Comparison of ENCODE assay signal across 7 mouse cellular contexts in the genomic region with DNA sequence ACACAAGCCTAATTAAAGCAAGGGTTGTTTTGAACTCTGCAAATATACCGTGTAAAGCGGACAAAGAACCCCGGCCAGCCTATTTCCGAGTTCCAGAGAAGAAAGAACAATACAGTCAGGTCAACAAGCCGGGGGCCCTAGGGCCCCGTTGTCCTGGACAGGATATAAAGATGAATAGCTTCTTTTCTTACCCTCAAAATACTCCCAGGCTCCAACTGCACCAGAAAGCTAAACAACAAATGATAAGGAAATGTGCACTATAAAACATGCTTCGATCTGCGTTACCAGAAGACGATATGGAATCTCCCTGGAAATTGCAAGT. TPM values are rescaled to one million over a fixed set of nuclear protein-coding genes. Genes with fewer than 3 reads are reported as not detected.
DNase-seq lines count a peak whose midpoint lies in the region; ATAC-seq and TF ChIP-seq lines count a peak whose summit lies in the region.

No protein-coding gene starts in this region.

- TF ChIP-seq EP300 in heart, postnatal 0 days (IDR thresholded peaks at IDR 0.05; ENCODE audit: low read depth): no peak

- TF ChIP-seq CTCF in heart, postnatal 0 days (IDR thresholded peaks at IDR 0.05; ENCODE audit: low read depth): no peak

- no peaks in the 10 kb centered on the region for H3K36me3 ChIP-seq in liver, embryonic 12.5 days
- no peaks in the 10 kb centered on the region for H3K36me3 ChIP-seq in heart, postnatal 0 days (replicated peaks; ENCODE audit: control insufficient read depth, insufficient read depth, low read length)
- no peaks in the 10 kb centered on the region for H3K36me3 ChIP-seq in limb, embryonic 12.5 days
- no peaks in the 10 kb centered on the region for H3K36me3 ChIP-seq in neural tube, embryonic 15.5 days

- H3K9me3 ChIP-seq in liver, embryonic 12.5 days (replicated peaks): no peaks in the 10 kb centered on the region
- H3K9me3 ChIP-seq in heart, postnatal 0 days (replicated peaks; ENCODE audit: control insufficient read depth, low read length): no peaks in the 10 kb centered on the region
- no peaks in the 10 kb centered on the region for H3K9me3 ChIP-seq in limb, embryonic 12.5 days
- no peaks in the 10 kb centered on the region for H3K9me3 ChIP-seq in neural tube, embryonic 15.5 days (replicated peaks)

- H3K27ac ChIP-seq in liver, embryonic 12.5 days: 0 out of 2 replicates have a peak overlapping the region, but pooled peaks have one; percentile 32
- peak overlapping the region; percentile 88 for H3K27ac ChIP-seq in heart, postnatal 0 days (ENCODE audit: low read depth)
- H3K27ac ChIP-seq in limb, embryonic 12.5 days: no peak overlapping the region
- 0 out of 2 replicates have a peak overlapping the region, but pooled peaks have one; percentile 33 for H3K27ac ChIP-seq in neural tube, embryonic 15.5 days (replicated peaks)

- no peaks in the 10 kb centered on the region for H3K27me3 ChIP-seq in liver, embryonic 12.5 days (replicated peaks)
- no peaks in the 10 kb centered on the region for H3K27me3 ChIP-seq in heart, postnatal 0 days (ENCODE audit: control insufficient read depth, insufficient read depth, low read length)
- H3K27me3 ChIP-seq in limb, embryonic 12.5 days: no peaks in the 10 kb centered on the region
- 0 out of 2 replicates have a peak, but pooled peaks cover 1% of the 10 kb centered on the region for H3K27me3 ChIP-seq in neural tube, embryonic 15.5 days (replicated peaks)

- no peak overlapping the region for H3K9ac ChIP-seq in liver, embryonic 12.5 days
- H3K9ac ChIP-seq in heart, postnatal 0 days (replicated peaks; ENCODE audit: low read depth, low read length): no peak overlapping the region
- H3K9ac ChIP-seq in limb, embryonic 12.5 days (replicated peaks): no peak overlapping the region
- H3K9ac ChIP-seq in neural tube, embryonic 15.5 days (replicated peaks): no peak overlapping the region

- 66% methylated on average over 9 of the region's 9 CpGs for WGBS in liver, embryonic 12.5 days (ENCODE audit: insufficient replicate concordance)
- 67% methylated on average over 9 of the region's 9 CpGs for WGBS in heart, postnatal 0 days
- 74% methylated on average over 9 of the region's 9 CpGs for WGBS in limb, embryonic 12.5 days
- 35% methylated on average over 9 of the region's 9 CpGs for WGBS in neural tube, embryonic 15.5 days

- no peak for DNase-seq in liver
- DNase-seq in heart, postnatal 0 days (ENCODE audit: low spot score): no peak
- DNase-seq in spleen, adult 12 weeks (ENCODE audit: low spot score): no peak

- ATAC-seq in liver, embryonic 12.5 days: no peak
- ATAC-seq in heart, postnatal 0 days (ENCODE audit: insufficient read depth, low read depth): no peak
- ATAC-seq in limb, embryonic 12.5 days (ENCODE audit: insufficient number of reproducible peaks, insufficient read depth, low FRiP score, low TSS enrichment, low read depth): no peak
- no peak for ATAC-seq in neural tube, embryonic 15.5 days (ENCODE audit: low FRiP score)
- ATAC-seq in megakaryocyte-erythroid progenitor cell, adult 5-6 weeks (replicated peaks; ENCODE audit: low FRiP score, low TSS enrichment, poor library complexity, severe bottlenecking): no peak

- H3K4me3 ChIP-seq in liver, embryonic 12.5 days: peak overlapping the region; percentile 27; the same call in 1 of the 2 replicates
- H3K4me3 ChIP-seq in heart, postnatal 0 days (ENCODE audit: low read depth, low read length): peak overlapping the region; percentile 31; the same call in 1 of the 2 replicates
- no peak overlapping the region for H3K4me3 ChIP-seq in limb, embryonic 12.5 days (replicated peaks)
- H3K4me3 ChIP-seq in neural tube, embryonic 15.5 days (replicated peaks): peak overlapping the region; percentile 12

- no peaks in the 10 kb centered on the region for H3K4me1 ChIP-seq in liver, embryonic 12.5 days
- H3K4me1 ChIP-seq in heart, postnatal 0 days (ENCODE audit: control insufficient read depth, insufficient read depth): no peaks in the 10 kb centered on the region
- peaks cover 9% of the 10 kb centered on the region for H3K4me1 ChIP-seq in limb, embryonic 12.5 days (replicated peaks)
- no peaks in the 10 kb centered on the region for H3K4me1 ChIP-seq in neural tube, embryonic 15.5 days

- H3K4me2 ChIP-seq in liver, embryonic 12.5 days: peak overlapping the region; percentile 21; the same call in 1 of the 2 replicates
- H3K4me2 ChIP-seq in heart, postnatal 0 days (ENCODE audit: low read depth, low read length): peak overlapping the region; percentile 39
- H3K4me2 ChIP-seq in limb, embryonic 12.5 days: peak overlapping the region; percentile 29; the same call in 1 of the 2 replicates
- peak overlapping the region; percentile 44 for H3K4me2 ChIP-seq in neural tube, embryonic 15.5 days

RNA-seq across cellular contexts. Expression of gene Bex6, which starts 21.3 kb away (rescaled TPM):
- polyA plus RNA-seq in liver, embryonic 12.5 days (2016; fragmentation: Nextera tagmentation; extraction: Ambion mirVana): 1.5 and 1.6 TPM in 2 replicates
- not detected in 2 replicates for total RNA-seq in heart, postnatal 0 days (2014; rRNA removed; ENCODE audit: low replicate concordance)
- polyA plus RNA-seq in heart, postnatal 0 days (2015; fragmentation: Nextera tagmentation; extraction: Ambion mirVana): not detected in 2 replicates
- not detected in 2 replicates for polyA plus RNA-seq in limb, embryonic 12.5 days (2016; fragmentation: Nextera tagmentation; extraction: Ambion mirVana)
- polyA plus RNA-seq in neural tube, embryonic 15.5 days (2015; fragmentation: Nextera tagmentation; extraction: Ambion mirVana): 1.6 TPM in 1 of 2 replicates, not detected in the other
- total RNA-seq in megakaryocyte-erythroid progenitor cell, adult 5-6 weeks (2014; fragmentation: Nextera tagmentation): 0.81 TPM in 1 of 2 replicates, not detected in the other
- total RNA-seq in megakaryocyte-erythroid progenitor cell, adult 5-6 weeks (2017): 3.6 TPM in 1 of 2 replicates, not detected in the other

RNA-seq across cellular contexts. Expression of gene Nrros, which starts 35.6 kb away (rescaled TPM):
- polyA plus RNA-seq in liver, embryonic 12.5 days (2016; fragmentation: Nextera tagmentation; extraction: Ambion mirVana): 26.5 and 29.9 TPM in 2 replicates
- total RNA-seq in heart, postnatal 0 days (2014; rRNA removed; ENCODE audit: low replicate concordance): 13.4 and 16.6 TPM in 2 replicates
- polyA plus RNA-seq in heart, postnatal 0 days (2015; fragmentation: Nextera tagmentation; extraction: Ambion mirVana): 6.1 and 6.8 TPM in 2 replicates
- 9.4 and 9.9 TPM in 2 replicates for polyA plus RNA-seq in limb, embryonic 12.5 days (2016; fragmentation: Nextera tagmentation; extraction: Ambion mirVana)
- 6.6 and 22.3 TPM in 2 replicates for polyA plus RNA-seq in neural tube, embryonic 15.5 days (2015; fragmentation: Nextera tagmentation; extraction: Ambion mirVana)
- total RNA-seq in megakaryocyte-erythroid progenitor cell, adult 5-6 weeks (2014; fragmentation: Nextera tagmentation): 40.4 and 53.3 TPM in 2 replicates
- 33.4 and 40.3 TPM in 2 replicates for total RNA-seq in megakaryocyte-erythroid progenitor cell, adult 5-6 weeks (2017)

RNA-seq across cellular contexts. Expression of gene Fbxo45, which starts 46.0 kb away (rescaled TPM):
- polyA plus RNA-seq in liver, embryonic 12.5 days (2016; fragmentation: Nextera tagmentation; extraction: Ambion mirVana): 13.0 and 13.8 TPM in 2 replicates
- 9.8 and 13.7 TPM in 2 replicates for total RNA-seq in heart, postnatal 0 days (2014; rRNA removed; ENCODE audit: low replicate concordance)
- 5.1 and 5.8 TPM in 2 replicates for polyA plus RNA-seq in heart, postnatal 0 days (2015; fragmentation: Nextera tagmentation; extraction: Ambion mirVana)
- 20.1 and 23.9 TPM in 2 replicates for polyA plus RNA-seq in limb, embryonic 12.5 days (2016; fragmentation: Nextera tagmentation; extraction: Ambion mirVana)
- polyA plus RNA-seq in neural tube, embryonic 15.5 days (2015; fragmentation: Nextera tagmentation; extraction: Ambion mirVana): 13.8 and 17.9 TPM in 2 replicates
- 17.3 and 20.0 TPM in 2 replicates for total RNA-seq in megakaryocyte-erythroid progenitor cell, adult 5-6 weeks (2014; fragmentation: Nextera tagmentation)
- total RNA-seq in megakaryocyte-erythroid progenitor cell, adult 5-6 weeks (2017): 19.4 and 26.9 TPM in 2 replicates

RNA-seq across cellular contexts. Expression of gene Wdr53, which starts 46.1 kb away (rescaled TPM):
- polyA plus RNA-seq in liver, embryonic 12.5 days (2016; fragmentation: Nextera tagmentation; extraction: Ambion mirVana): 13.0 and 15.3 TPM in 2 replicates
- 3.6 and 5.8 TPM in 2 replicates for total RNA-seq in heart, postnatal 0 days (2014; rRNA removed; ENCODE audit: low replicate concordance)
- 10.3 and 11.7 TPM in 2 replicates for polyA plus RNA-seq in heart, postnatal 0 days (2015; fragmentation: Nextera tagmentation; extraction: Ambion mirVana)
- 18.4 and 19.0 TPM in 2 replicates for polyA plus RNA-seq in limb, embryonic 12.5 days (2016; fragmentation: Nextera tagmentation; extraction: Ambion mirVana)
- polyA plus RNA-seq in neural tube, embryonic 15.5 days (2015; fragmentation: Nextera tagmentation; extraction: Ambion mirVana): 13.6 and 14.8 TPM in 2 replicates
- total RNA-seq in megakaryocyte-erythroid progenitor cell, adult 5-6 weeks (2014; fragmentation: Nextera tagmentation): 11.8 and 17.1 TPM in 2 replicates
- 15.9 and 21.6 TPM in 2 replicates for total RNA-seq in megakaryocyte-erythroid progenitor cell, adult 5-6 weeks (2017)
